Mouse (Mus musculus): ENCODE measurements around the gene Gm21488.
"Not testable (repeated sequence)": the region's sequence is repeated elsewhere in the genome, so short reads cannot be mapped to it uniquely, and the experiment has no call there.

The Gm21488 gene

GRCm38 (mm10) chrY:27521820-27522219 is at the start of gene Gm21488:
Gm21488 (minus strand) TSS chrY:27521920.
- CTCF ChIA-PET, result not testable (repeated sequence)

Measured in spleen, embryonic (tissue).